36 mouse cellular contexts compared by ENCODE assay signal in the genomic region with DNA sequence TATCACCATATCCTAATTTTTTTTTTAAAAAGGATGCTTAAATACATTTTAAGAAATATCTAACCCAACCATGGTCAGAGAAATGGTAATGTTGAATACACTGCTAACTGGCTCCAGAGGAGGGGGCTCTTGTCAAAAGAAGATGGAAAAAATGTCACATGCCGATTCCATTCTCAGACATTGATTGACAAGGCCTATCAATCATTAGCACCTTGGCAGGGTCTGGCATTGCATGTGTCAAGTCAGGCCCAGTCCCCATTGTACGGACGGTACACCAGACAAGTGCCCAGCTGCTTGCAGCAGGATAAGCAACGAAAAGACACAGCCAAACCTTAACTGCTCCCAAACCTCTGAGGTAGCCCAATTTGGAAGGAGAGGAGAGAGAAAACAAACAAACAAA. TPM values are rescaled to one million over a fixed set of nuclear protein-coding genes. Genes with fewer than 3 reads are reported as not detected.
DNase-seq lines count a peak whose midpoint lies in the region; ATAC-seq and TF ChIP-seq lines count a peak whose summit lies in the region.
"Had no signal": no experiment of that assay in that cellular context is flagged by ENCODE, and none has a peak within 500 bp of the region (broad histone marks: within the 10 kb centered on the region; RNA-seq: fewer than 3 reads in every experiment).

No protein-coding gene starts in this region.

- peaks cover 61% of the 10 kb centered on the region for H3K4me1 ChIP-seq in forebrain, embryonic 15.5 days
- H3K4me1 ChIP-seq in forebrain, embryonic 11.5 days (replicated peaks; ENCODE audit: control insufficient read depth, insufficient read depth, low read length), result peaks cover 13% of the 10 kb centered on the region
- H3K4me1 ChIP-seq in kidney, adult 2 months (ENCODE audit: control insufficient read depth, insufficient read depth, low read length), result peaks cover 33% of the 10 kb centered on the region

- H3K36me3 ChIP-seq in forebrain, embryonic 15.5 days, result peaks cover 14% of the 10 kb centered on the region
- H3K36me3 ChIP-seq in forebrain, embryonic 11.5 days (ENCODE audit: control insufficient read depth, insufficient read depth, low read length), result no peaks in the 10 kb centered on the region
- H3K36me3 ChIP-seq in kidney, adult 2 months (ENCODE audit: control insufficient read depth, insufficient read depth, low read length), result no peaks in the 10 kb centered on the region; the same call in 1 of the 2 replicates

- no peak overlapping the region for H3K4me3 ChIP-seq in forebrain, embryonic 15.5 days
- no peak overlapping the region for H3K4me3 ChIP-seq in forebrain, embryonic 11.5 days (ENCODE audit: low read depth, low read length)
- H3K4me3 ChIP-seq in kidney, adult 2 months (ENCODE audit: insufficient read depth, low read depth, low read length), result no peak overlapping the region
- no peak overlapping the region for H3K4me3 ChIP-seq in layer of hippocampus, adult 2 months
- H3K4me3 ChIP-seq: embryonic facial prominence, embryonic 13.5 days; erythroblast, embryonic 14.5 days; forebrain, embryonic 13.5 days; limb, embryonic 12.5 days; lung, embryonic 15.5 days; myocyte had no signal

- no peak overlapping the region for H3K4me2 ChIP-seq in forebrain, embryonic 15.5 days (replicated peaks)
- H3K4me2 ChIP-seq in forebrain, embryonic 11.5 days (ENCODE audit: low read depth, low read length, severe bottlenecking), result no peak overlapping the region
- H3K4me2 ChIP-seq: embryonic facial prominence, embryonic 13.5 days; forebrain, embryonic 13.5 days; hindbrain, embryonic 14.5 days; limb, embryonic 12.5 days; lung, embryonic 15.5 days had no signal

- no peak for ATAC-seq in forebrain, embryonic 15.5 days (replicated peaks)
- no peak for ATAC-seq in forebrain, embryonic 11.5 days (replicated peaks; ENCODE audit: low FRiP score)
- ATAC-seq: forebrain, embryonic 13.5 days; inflammation-experienced regulatory T-cells, adult 6 months; midbrain, embryonic 16.5 days had no signal

- no peaks in the 10 kb centered on the region for H3K27me3 ChIP-seq in forebrain, embryonic 15.5 days
- no peaks in the 10 kb centered on the region for H3K27me3 ChIP-seq in forebrain, embryonic 11.5 days (ENCODE audit: control insufficient read depth, insufficient read depth, low read length)
- H3K27me3 ChIP-seq in kidney, adult 2 months (replicated peaks; ENCODE audit: control insufficient read depth, insufficient read depth, low read length), result no peaks in the 10 kb centered on the region
- H3K27me3 ChIP-seq: embryonic facial prominence, embryonic 13.5 days; lung, embryonic 15.5 days had no signal

- H3K27ac ChIP-seq in forebrain, embryonic 15.5 days (replicated peaks), result 0 out of 2 replicates have a peak overlapping the region, but pooled peaks have one; percentile 25
- no peak overlapping the region for H3K27ac ChIP-seq in forebrain, embryonic 11.5 days (ENCODE audit: low read depth, low read length)
- peak overlapping the region; percentile 65; the same call in 1 of the 2 replicates for H3K27ac ChIP-seq in kidney, adult 2 months (ENCODE audit: insufficient read depth, low read depth, low read length)
- H3K27ac ChIP-seq in layer of hippocampus, adult 2 months, result peak overlapping the region; percentile 99
- H3K27ac ChIP-seq: embryonic facial prominence, embryonic 13.5 days; hindbrain, embryonic 14.5 days; limb, embryonic 12.5 days; liver, embryonic 14.5 days; lung, embryonic 15.5 days; macrophage had no signal

- peak; percentile 19; the same call in 1 of the 2 replicates for TF ChIP-seq CTCF in kidney, adult 2 months (conservative IDR thresholded peaks at IDR 0.05; ENCODE audit: insufficient read depth, insufficient read length, low read depth, low read length)
- peak; percentile 30; the same call in 1 of the 2 replicates for TF ChIP-seq CTCF in layer of hippocampus, adult 2 months (conservative IDR thresholded peaks at IDR 0.05)

- 39% methylated on average over 4 of the region's 4 CpGs for WGBS in forebrain, embryonic 15.5 days
- 71% methylated on average over 4 of the region's 4 CpGs for WGBS in forebrain, embryonic 11.5 days
- WGBS in kidney, adult 2 months, result 51% methylated on average over 4 of the region's 4 CpGs

- H3K9ac ChIP-seq in forebrain, embryonic 15.5 days (replicated peaks), result no peak overlapping the region
- H3K9ac ChIP-seq in forebrain, embryonic 11.5 days (ENCODE audit: low read length), result no peak overlapping the region
- H3K9ac ChIP-seq: embryonic facial prominence, embryonic 13.5 days; forebrain, embryonic 13.5 days; hindbrain, embryonic 14.5 days; limb, embryonic 12.5 days; liver, embryonic 14.5 days; lung, embryonic 15.5 days had no signal

- DNase-seq in forebrain, embryonic 11.5 days (ENCODE audit: low spot score), result no peak
- peak; percentile 80 for DNase-seq in kidney, adult 2 months
- DNase-seq in kidney, postnatal 4 days, result no peak
- DNase-seq in layer of hippocampus, adult 2 months (ENCODE audit: low spot score in 2 of 2), result no peak
- DNase-seq in layer of hippocampus, adult 8-10 months (ENCODE audit: low spot score in 2 of 2), result no peak
- peak; percentile 1 for DNase-seq in thymus, postnatal 0 days (ENCODE audit: low spot score)
- DNase-seq in thymus, postnatal 36 days, result no peak
- DNase-seq: adrenal gland, adult 2 months; cerebellum, adult 11-12 months; cerebellum, postnatal 14 days; embryo, embryonic 11 days; heart, postnatal 4 days; right cerebral cortex, adult 18-20 months; right cerebral cortex, postnatal 4 days; thymus, adult 18-20 months had no signal

- H3K9me3 ChIP-seq in forebrain, embryonic 15.5 days, result no peaks in the 10 kb centered on the region
- no peaks in the 10 kb centered on the region for H3K9me3 ChIP-seq in forebrain, embryonic 11.5 days (ENCODE audit: control insufficient read depth, low read length)
- H3K9me3 ChIP-seq: embryonic facial prominence, embryonic 13.5 days; forebrain, embryonic 13.5 days; limb, embryonic 12.5 days; lung, embryonic 15.5 days had no signal

- no peak for TF ChIP-seq POLR2A in kidney, adult 2 months (IDR thresholded peaks at IDR 0.05; ENCODE audit: low read depth, low read length)

RNA-seq across cellular contexts. Expression of a gene that starts 22.0 kb away (rescaled TPM):
- polyA plus RNA-seq in forebrain, embryonic 15.5 days (2015; fragmentation: Nextera tagmentation; extraction: Ambion mirVana), result 0.31 and 0.39 TPM in 2 replicates
- polyA plus RNA-seq in forebrain, embryonic 11.5 days (2014; fragmentation: Nextera tagmentation; extraction: Ambion mirVana), result not detected in 2 replicates
- not detected in 2 replicates for polyA plus RNA-seq in kidney, adult 2 months (2012; rRNA removed)
- total RNA-seq in layer of hippocampus, adult 2 months (2021), result not detected
- not detected for total RNA-seq in layer of hippocampus, adult 8-10 months (2022)
- 0.21 and 0.40 TPM in 2 replicates for polyA plus RNA-seq in thymus, postnatal 0 days (2015; fragmentation: Nextera tagmentation; extraction: Ambion mirVana)
- total RNA-seq: adrenal gland, adult 2 months; adrenal gland, postnatal 4 days; gastrocnemius, adult 8-10 months; granulocyte monocyte progenitor cell, adult 5-6 weeks; heart, postnatal 4 days; layer of hippocampus, postnatal 25 days; left cerebral cortex, postnatal 14 days; MEL had no signal
- polyA plus RNA-seq: adrenal gland, adult 2 months; embryonic facial prominence, embryonic 13.5 days; erythroblast, embryonic 14.5 days; frontal cortex, adult 2 months; heart, embryonic 14.5 days; hindbrain, embryonic 14.5 days; limb, embryonic 12.5 days; liver, embryonic 14.5 days; macrophage; midbrain, embryonic 16.5 days; stomach, embryonic 16.5 days had no signal

RNA-seq across cellular contexts. Expression of a gene that starts 44.1 kb away (rescaled TPM):
- 34.7 and 34.8 TPM in 2 replicates for polyA plus RNA-seq in forebrain, embryonic 15.5 days (2015; fragmentation: Nextera tagmentation; extraction: Ambion mirVana)
- polyA plus RNA-seq in forebrain, embryonic 11.5 days (2014; fragmentation: Nextera tagmentation; extraction: Ambion mirVana), result 26.6 and 28.1 TPM in 2 replicates
- 30.6 and 31.2 TPM in 2 replicates for polyA plus RNA-seq in kidney, adult 2 months (2012; rRNA removed)
- total RNA-seq in layer of hippocampus, adult 2 months (2021), result 100 to 1,000 TPM; 200 to 216 TPM
- total RNA-seq in layer of hippocampus, adult 8-10 months (2022), result 100 to 1,000 TPM; 169 to 188 (median 176) TPM
- polyA plus RNA-seq in thymus, postnatal 0 days (2015; fragmentation: Nextera tagmentation; extraction: Ambion mirVana), result 95.1 and 134 TPM in 2 replicates

Comparison
In these comparisons a context has a peak if more than half of its experiments do, and no peak if none do; other contexts are left out.
1. DNase-seq: peak in kidney, adult 2 months (single experiment) and thymus, postnatal 0 days (single experiment); none in forebrain, embryonic 11.5 days (single experiment), kidney, postnatal 4 days (0 of 2), layer of hippocampus, adult 2 months (0 of 2), layer of hippocampus, adult 8-10 months (0 of 2) and thymus, postnatal 36 days (0 of 2).